ENCODE assay signal across 8 mouse cellular contexts in genomic region chr9:113932100-113932470, GRCm38 (mm10). TPM values are rescaled to one million over a fixed set of nuclear protein-coding genes. Genes with fewer than 3 reads are reported as not detected.
DNase-seq lines count a peak whose midpoint lies in the region; ATAC-seq and TF ChIP-seq lines count a peak whose summit lies in the region.

No protein-coding gene starts in this region.

- peak overlapping the region; percentile 86 for H3K9ac ChIP-seq in heart, embryonic 15.5 days
- H3K9ac ChIP-seq in limb, embryonic 14.5 days (ENCODE audit: low read depth, low read length, severe bottlenecking) = peak overlapping the region; percentile 93
- peak overlapping the region; percentile 93 for H3K9ac ChIP-seq in midbrain, embryonic 16.5 days (ENCODE audit: low read depth, low read length)

- H3K4me2 ChIP-seq in heart, embryonic 15.5 days = peak overlapping the region; percentile 79
- peak overlapping the region; percentile 85 for H3K4me2 ChIP-seq in limb, embryonic 14.5 days (replicated peaks; ENCODE audit: low read depth, low read length, severe bottlenecking)
- peak overlapping the region; percentile 97 for H3K4me2 ChIP-seq in midbrain, embryonic 16.5 days (ENCODE audit: low read length)

- H3K9me3 ChIP-seq in embryonic facial prominence, embryonic 10.5 days = no peaks in the 10 kb centered on the region
- no peaks in the 10 kb centered on the region for H3K9me3 ChIP-seq in heart, embryonic 15.5 days (replicated peaks)
- no peaks in the 10 kb centered on the region for H3K9me3 ChIP-seq in limb, embryonic 14.5 days (ENCODE audit: control insufficient read depth, low read length)
- H3K9me3 ChIP-seq in midbrain, embryonic 16.5 days (replicated peaks; ENCODE audit: control insufficient read depth, low read length, poor library complexity, severe bottlenecking) = no peaks in the 10 kb centered on the region

- 6% methylated on average over 8 of the region's 8 CpGs for WGBS in spleen, adult 2 months
- WGBS in embryonic facial prominence, embryonic 10.5 days = 2% methylated on average over 8 of the region's 8 CpGs
- WGBS in heart, embryonic 15.5 days = 1% methylated on average over 8 of the region's 8 CpGs
- 4% methylated on average over 8 of the region's 8 CpGs for WGBS in limb, embryonic 14.5 days
- 1% methylated on average over 8 of the region's 8 CpGs for WGBS in midbrain, embryonic 16.5 days

- no peak for ATAC-seq in heart, embryonic 15.5 days (replicated peaks; ENCODE audit: insufficient number of reproducible peaks, insufficient read depth, low FRiP score, low read depth)
- no peak for ATAC-seq in limb, embryonic 14.5 days (ENCODE audit: low FRiP score, low read depth)
- no peak for ATAC-seq in midbrain, embryonic 16.5 days
- ATAC-seq in activated CD4-positive, CD25-positive, alpha-beta regulatory T cell, adult 4 months = no peak

- H3K27me3 ChIP-seq in spleen, adult 2 months (ENCODE audit: control insufficient read depth, insufficient read depth, low read length) = no peaks in the 10 kb centered on the region
- H3K27me3 ChIP-seq in embryonic facial prominence, embryonic 10.5 days (replicated peaks; ENCODE audit: low read depth, poor library complexity, severe bottlenecking) = no peaks in the 10 kb centered on the region
- H3K27me3 ChIP-seq in heart, embryonic 15.5 days = no peaks in the 10 kb centered on the region
- H3K27me3 ChIP-seq in limb, embryonic 14.5 days (ENCODE audit: control insufficient read depth, insufficient read depth, low read length) = no peaks in the 10 kb centered on the region
- H3K27me3 ChIP-seq in midbrain, embryonic 16.5 days (ENCODE audit: control insufficient read depth, insufficient read depth, low read depth, low read length) = no peaks in the 10 kb centered on the region

- TF ChIP-seq CTCF in spleen, adult 2 months (IDR thresholded peaks at IDR 0.05; ENCODE audit: extremely low read depth, insufficient read depth, insufficient read length, insufficient replicate concordance) = no peak

- peak overlapping the region; percentile 76 for H3K4me3 ChIP-seq in spleen, adult 2 months (ENCODE audit: extremely low read depth, insufficient read depth, insufficient read length)
- H3K4me3 ChIP-seq in embryonic facial prominence, embryonic 10.5 days = peak overlapping the region; percentile 97
- peak overlapping the region; percentile 83 for H3K4me3 ChIP-seq in heart, embryonic 15.5 days
- peak overlapping the region; percentile 95 for H3K4me3 ChIP-seq in limb, embryonic 14.5 days (replicated peaks; ENCODE audit: low read length)
- peak overlapping the region; percentile 97 for H3K4me3 ChIP-seq in midbrain, embryonic 16.5 days (ENCODE audit: low read depth, low read length)

- peaks cover 5% of the 10 kb centered on the region; the same call in 1 of the 2 replicates for H3K4me1 ChIP-seq in spleen, adult 2 months (ENCODE audit: control insufficient read depth, insufficient read depth, insufficient read length)
- H3K4me1 ChIP-seq in embryonic facial prominence, embryonic 10.5 days = peaks cover 26% of the 10 kb centered on the region
- peaks cover 26% of the 10 kb centered on the region for H3K4me1 ChIP-seq in heart, embryonic 15.5 days (replicated peaks)
- H3K4me1 ChIP-seq in limb, embryonic 14.5 days (ENCODE audit: control insufficient read depth, insufficient read depth, low read length) = peaks cover 15% of the 10 kb centered on the region
- H3K4me1 ChIP-seq in midbrain, embryonic 16.5 days (ENCODE audit: control insufficient read depth, insufficient read depth, low read length) = peaks cover 30% of the 10 kb centered on the region

- peak overlapping the region; percentile 57 for H3K27ac ChIP-seq in spleen, adult 2 months (ENCODE audit: insufficient read depth, low read length)
- peak overlapping the region; percentile 93 for H3K27ac ChIP-seq in embryonic facial prominence, embryonic 10.5 days (replicated peaks)
- H3K27ac ChIP-seq in heart, embryonic 15.5 days = peak overlapping the region; percentile 88
- H3K27ac ChIP-seq in limb, embryonic 14.5 days (replicated peaks; ENCODE audit: low read depth, low read length) = peak overlapping the region; percentile 83
- peak overlapping the region; percentile 90 for H3K27ac ChIP-seq in midbrain, embryonic 16.5 days (ENCODE audit: low read length)

- DNase-seq in spleen, adult 2 months (ENCODE audit: low read depth in 1 of 2, low spot score in 2 of 2) = no peak
- DNase-seq in spleen, postnatal 14 days (ENCODE audit: low spot score in 2 of 2) = no peak
- no peak for DNase-seq in embryonic facial prominence, embryonic 10.5 days (ENCODE audit: low spot score)
- peak; percentile 11 for DNase-seq in limb, embryonic 14.5 days (ENCODE audit: low spot score)
- no peak for DNase-seq in right cerebral cortex, adult 2 months (ENCODE audit: low spot score in 2 of 2)

- no peak for TF ChIP-seq POLR2A in spleen, adult 2 months (IDR thresholded peaks at IDR 0.05; ENCODE audit: low read depth, low read length)
- TF ChIP-seq POLR2A in limb, embryonic 14.5 days (IDR thresholded peaks at IDR 0.05; ENCODE audit: borderline replicate concordance, extremely low read depth, insufficient read depth, insufficient read length) = no peak

- no peaks in the 10 kb centered on the region for H3K36me3 ChIP-seq in spleen, adult 2 months (ENCODE audit: control insufficient read depth, insufficient read depth, low read length)
- no peaks in the 10 kb centered on the region for H3K36me3 ChIP-seq in embryonic facial prominence, embryonic 10.5 days (replicated peaks)
- no peaks in the 10 kb centered on the region for H3K36me3 ChIP-seq in heart, embryonic 15.5 days
- no peaks in the 10 kb centered on the region for H3K36me3 ChIP-seq in limb, embryonic 14.5 days (ENCODE audit: control insufficient read depth, insufficient read depth, low read length)
- no peaks in the 10 kb centered on the region for H3K36me3 ChIP-seq in midbrain, embryonic 16.5 days (ENCODE audit: control insufficient read depth, insufficient read depth, low read length)

RNA-seq across cellular contexts. Expression of gene Ubp1, which starts 1.4 kb away (rescaled TPM):
- polyA plus RNA-seq in spleen, adult 2 months (2012; rRNA removed) = 50.6 and 51.1 TPM in 2 replicates
- polyA plus RNA-seq in embryonic facial prominence, embryonic 10.5 days (2016; fragmentation: Nextera tagmentation; extraction: Ambion mirVana) = 39.0 and 39.2 TPM in 2 replicates
- 18.1 and 22.2 TPM in 2 replicates for polyA plus RNA-seq in heart, embryonic 15.5 days (2015; fragmentation: Nextera tagmentation; extraction: Ambion mirVana)
- 154 and 159 TPM in 2 replicates for polyA plus RNA-seq in limb, embryonic 14.5 days (2012; rRNA removed)
- polyA plus RNA-seq in limb, embryonic 14.5 days (2014; fragmentation: Nextera tagmentation; extraction: Ambion mirVana) = 42.0 and 49.9 TPM in 2 replicates
- 26.9 and 29.8 TPM in 2 replicates for polyA plus RNA-seq in midbrain, embryonic 16.5 days (2015; fragmentation: Nextera tagmentation; extraction: Ambion mirVana)
- polyA plus RNA-seq in activated CD4-positive, CD25-positive, alpha-beta regulatory T cell, adult 4 months (2017; shearing (Covaris generic)) = 10 to 100 TPM; 28.6 to 34.6 TPM
